Mouse (Mus musculus): ENCODE measurements around the gene Cxadr.
"Not testable (repeated sequence)": the region's sequence is repeated elsewhere in the genome, so short reads cannot be mapped to it uniquely, and the experiment has no call there.

The Cxadr gene

DNA sequence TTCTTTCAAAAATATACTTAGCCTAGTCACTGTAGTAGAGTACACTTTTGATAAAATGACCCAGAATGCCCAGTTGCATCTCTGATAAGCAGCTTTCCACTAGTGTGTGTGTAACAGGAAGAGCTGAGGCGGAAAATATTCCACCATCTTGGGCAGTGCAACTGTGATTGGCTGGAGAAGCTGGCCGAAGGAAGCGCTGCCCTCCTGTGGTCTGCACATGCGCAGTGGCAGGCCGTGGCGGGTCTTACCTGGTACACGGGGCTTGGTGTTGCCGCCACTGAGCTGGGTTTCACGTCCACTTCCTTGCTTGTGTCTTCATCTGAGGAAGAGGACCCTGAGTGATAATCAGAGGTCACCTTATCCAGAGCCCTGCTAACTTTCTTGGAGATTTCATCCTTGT lies 63.3 kb downstream of the Cxadr start:
- not testable (repeated sequence) for DNase-seq (ENCODE audit: low spot score)

DNA sequence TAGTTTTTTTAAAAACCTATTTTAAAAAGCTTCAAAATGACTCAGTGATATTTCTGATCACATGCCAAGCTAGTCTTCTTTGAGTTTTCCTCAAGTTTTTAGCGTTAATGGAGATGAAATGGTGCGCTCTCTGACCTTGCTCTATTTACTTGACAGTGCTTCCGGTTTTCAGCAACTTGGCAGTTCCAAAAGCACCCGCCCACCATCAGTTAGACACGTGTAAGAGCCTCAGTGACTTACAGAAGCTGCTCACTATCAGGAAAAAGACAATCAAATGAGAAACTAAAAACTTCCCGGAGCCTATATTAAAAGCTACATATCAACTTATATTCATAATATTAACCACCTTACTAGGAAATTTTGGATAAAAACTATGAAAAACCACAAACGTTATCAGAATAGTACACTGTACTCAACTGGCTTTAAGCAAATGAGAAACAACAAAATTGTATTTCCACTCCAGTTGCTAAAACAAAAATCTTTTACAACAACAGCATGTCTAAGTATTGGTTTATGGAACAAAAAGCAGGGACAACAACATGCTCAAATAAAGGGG lies 70.3 kb downstream of the Cxadr start:
- DNase-seq (ENCODE audit: low spot score) = no peak

DNA sequence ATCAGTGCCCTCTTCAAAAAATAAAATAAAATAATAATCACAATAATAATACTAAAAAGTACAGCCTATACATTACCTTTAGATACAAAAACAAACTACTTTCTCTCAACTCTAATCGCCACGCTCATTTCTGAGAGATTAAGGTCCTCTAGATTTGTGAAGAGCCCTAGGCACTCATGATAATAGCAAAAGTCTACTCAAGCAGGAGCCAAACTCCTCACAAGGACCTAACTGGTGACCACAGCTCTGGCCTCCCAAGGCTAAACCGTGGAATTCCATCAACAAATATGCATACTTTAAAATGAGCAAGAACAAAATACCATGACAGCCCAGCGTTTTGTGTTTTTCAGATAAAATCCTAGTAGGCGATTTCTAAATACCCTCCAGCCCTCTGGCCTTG lies 71.5 kb downstream of the Cxadr start:
- DNase-seq (ENCODE audit: low spot score) = no peak

DNA sequence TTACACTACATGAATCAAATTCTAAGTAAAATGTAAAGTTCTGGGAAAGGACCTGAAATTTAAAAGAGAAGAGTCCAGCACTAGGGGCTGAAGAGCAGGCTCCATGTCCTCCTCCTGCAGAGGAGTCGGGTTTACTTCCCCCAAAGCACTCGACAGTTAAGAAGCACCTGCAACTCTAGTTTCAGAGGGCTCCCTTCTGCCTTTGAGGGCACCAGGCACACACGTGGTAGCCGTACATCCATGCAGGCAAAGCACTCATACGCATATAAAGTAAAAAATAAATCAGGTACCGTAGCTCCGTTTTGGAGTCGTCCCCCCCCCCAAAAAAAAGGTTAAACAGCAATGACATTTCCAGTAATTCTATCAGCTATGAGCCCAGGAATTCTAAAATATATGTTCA lies 72.5 kb downstream of the Cxadr start:
- no peak for DNase-seq (ENCODE audit: low spot score)

DNA sequence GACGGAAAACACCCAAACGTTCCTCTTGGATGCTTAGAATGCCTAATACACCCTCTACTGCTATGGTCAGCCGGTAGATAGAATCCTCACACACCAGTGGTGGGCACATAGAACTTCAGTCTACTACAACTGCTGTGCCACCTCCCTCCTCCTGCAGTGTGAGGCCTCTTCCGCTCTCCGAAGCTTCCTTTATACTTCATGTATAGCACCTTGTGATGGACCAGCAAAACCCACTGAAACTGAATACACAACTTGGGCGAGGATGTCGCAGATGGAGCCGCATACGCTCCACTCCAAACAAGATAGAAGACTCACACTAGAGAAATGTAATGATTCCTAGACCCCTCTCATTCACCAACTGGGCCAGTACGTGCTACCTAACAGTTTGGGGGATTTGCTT lies 73.9 kb downstream of the Cxadr start:
- no peak for DNase-seq (ENCODE audit: low spot score)

DNA sequence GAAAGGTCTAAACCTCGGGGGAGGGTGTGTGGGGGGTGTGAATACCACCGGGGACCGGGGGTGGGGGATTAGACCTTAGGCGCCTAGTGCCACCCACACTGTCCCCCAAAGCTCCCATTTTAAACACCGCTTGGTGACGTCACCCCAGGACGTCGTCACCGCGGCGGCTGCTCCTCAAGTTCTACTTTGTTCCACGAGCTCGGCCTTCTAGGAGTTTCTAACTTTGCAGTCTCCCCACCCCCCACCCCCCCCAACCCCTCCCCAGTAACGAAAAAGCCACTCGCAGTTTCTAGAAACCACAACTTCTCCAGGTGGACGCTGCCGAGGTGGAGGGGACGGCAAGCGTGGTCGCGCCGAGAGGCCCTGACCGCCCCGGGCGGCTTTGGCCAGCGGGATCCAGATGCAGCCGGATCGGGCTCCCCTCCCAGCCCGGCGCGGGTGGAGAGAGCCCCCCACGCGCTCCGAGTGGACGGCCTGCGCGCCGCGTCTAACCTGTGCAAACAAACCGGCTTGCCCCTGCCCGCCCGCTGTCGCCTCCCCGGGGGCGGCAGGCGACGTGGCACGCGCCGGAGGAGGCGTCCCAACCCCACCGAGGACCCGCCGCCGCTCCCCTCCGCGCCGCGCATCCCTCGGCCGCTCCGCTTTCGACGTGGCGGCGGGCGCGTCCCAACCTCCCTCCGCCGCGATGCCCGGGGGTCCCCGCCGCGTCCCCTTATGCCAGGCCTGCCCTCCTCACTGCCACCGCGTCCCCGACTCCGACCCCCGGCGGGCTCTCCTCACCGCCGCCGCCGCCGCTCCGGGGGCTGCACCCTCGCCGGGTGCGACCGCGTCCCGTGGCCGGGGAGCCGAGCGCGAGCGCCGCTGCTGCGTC lies 74.8 kb downstream of the Cxadr start:
- peak; percentile 54 for DNase-seq (ENCODE audit: low spot score)

DNA sequence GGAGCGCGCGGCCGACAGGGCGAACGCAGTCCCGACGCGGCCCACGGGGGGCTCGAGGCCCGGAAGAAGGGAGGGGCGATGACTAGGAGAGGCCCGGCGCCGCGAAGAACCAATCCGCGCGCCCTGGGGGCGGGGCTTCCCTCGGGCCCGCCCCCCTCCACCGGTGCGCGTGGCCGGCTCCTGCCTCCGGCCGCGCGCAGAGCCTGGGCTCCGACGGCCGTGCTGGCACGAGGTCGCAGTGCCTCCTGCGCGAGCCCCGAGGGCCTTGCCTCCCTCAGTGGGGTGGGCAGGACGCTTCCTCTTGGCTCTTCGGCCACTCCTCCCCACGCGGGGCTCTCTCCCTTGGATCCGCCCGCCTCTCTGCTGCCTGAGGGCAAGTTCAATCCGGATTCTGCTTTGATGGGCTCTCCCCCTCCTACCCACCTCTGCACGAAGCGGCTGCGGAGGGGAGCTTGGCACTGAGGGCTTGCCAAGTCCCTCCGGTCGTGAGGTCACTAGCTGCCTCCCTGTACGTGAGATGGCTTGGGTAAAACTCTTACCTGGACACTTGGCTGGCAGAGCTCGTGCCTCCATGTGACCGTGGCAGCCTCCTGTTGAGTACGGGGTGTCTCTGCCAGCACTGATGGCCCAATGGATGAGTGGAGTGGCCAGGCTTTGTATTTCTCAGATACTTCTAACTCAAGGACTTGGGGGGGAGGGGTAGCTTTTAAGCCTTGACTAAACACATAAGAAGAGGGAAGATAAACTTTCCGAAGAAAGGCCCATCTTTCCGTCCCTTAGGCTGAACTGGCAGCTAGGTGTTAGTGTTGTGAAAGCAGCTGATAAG lies 75.7 kb downstream of the Cxadr start, which contains the start of gene Btg3:
TSS of gene Btg3 (minus strand) at position 448 of the 826 bp plus-strand sequence.
- peak; percentile 89 for DNase-seq (ENCODE audit: low spot score)

DNA sequence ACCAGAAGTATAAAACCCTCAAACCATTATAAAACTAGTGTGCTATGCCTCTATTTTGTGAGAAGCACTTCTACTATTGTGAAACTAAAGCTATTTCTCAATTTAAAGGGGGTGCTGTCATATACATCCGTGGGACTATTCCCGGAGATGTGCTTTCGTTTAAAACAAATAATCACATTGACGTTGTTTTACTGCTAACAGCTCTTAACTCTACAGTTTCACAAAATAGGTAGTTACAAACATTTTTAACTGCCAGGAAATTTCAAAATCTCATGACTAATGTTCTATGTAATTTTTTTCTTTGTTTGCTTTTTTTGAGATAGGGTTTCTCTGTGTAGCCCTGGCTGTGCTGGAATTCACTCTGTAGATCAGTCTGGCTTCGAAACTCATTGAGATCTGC lies 77.2 kb downstream of the Cxadr start:
- DNase-seq (ENCODE audit: low spot score) = no peak

DNA sequence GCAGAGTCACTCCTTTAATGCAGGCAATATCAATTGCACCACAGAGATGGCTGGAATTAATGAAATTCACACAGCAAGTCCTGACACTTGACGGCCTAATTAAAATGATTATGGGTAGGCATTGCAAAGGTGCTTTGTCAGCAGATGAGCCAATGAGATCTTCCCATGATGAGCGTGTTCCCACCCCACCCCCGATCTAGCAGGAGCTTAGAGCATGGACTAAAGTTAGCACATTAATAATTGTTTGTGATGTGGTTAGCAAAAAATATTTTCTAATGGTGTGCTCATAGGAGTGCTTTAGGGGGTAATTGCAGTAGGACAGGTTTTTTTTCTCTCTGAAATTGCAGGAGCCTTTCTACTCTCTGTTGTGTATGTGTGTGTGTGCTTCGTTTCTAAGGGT lies 87.8 kb downstream of the Cxadr start:
- no peak for DNase-seq (ENCODE audit: low spot score)

DNA sequence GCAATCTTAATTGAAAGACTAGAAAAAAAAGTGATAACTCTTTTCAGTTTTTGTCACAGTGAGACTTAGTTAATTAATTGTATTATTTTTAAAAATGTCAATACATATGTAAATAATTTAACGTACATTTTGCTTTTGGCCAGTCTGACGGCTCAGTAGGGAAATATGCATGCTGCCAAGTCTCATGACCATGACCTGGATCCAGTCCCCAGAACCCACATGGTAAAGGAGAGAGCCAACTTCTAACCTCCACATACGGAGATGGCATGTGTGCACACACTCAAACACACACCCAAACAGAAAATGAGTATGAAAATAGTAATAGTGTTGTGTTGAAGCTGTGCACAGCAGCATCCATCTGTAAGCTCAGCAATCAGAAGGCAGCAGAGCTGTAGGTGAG lies 88.7 kb downstream of the Cxadr start:
- DNase-seq (ENCODE audit: low spot score) = no peak

DNA sequence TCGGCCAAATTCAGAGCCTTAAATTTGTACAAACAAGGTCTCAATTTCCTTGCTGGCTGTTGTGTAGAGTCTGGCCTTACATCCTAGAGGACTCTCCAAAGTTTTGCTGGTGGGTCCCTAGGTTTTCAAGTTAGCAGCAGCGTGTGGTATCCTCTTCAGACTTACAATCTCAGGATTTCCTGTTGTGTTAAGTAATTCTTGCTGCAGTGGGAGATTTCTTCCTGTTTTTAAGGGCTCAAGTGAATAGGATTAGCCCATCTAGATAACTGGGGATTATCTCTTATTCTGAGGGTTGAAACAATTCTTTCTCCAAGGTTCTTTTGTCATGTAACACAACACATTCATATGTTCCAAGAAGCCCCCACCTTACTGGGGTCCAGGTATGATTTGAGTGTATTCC lies 90.1 kb downstream of the Cxadr start:
- DNase-seq (ENCODE audit: low spot score) = no peak

DNA sequence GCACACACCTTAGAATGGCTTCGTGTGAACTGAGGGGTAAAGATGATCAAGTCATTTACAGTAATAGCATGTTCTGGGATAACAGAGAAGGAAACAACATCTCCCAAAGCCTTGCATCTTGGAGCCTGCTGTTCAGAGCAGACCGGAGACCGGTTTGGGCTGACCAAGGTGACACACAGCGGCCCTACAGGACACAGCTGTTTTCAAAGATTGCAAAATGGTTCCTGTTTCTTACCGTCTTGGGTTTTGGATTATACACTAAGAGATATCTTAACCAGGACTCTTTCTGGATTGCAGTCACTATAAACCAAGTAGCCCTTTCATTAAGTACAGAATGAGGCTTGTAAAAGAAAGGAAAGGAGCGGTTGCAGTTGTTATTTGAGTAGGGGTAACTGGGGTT lies 97.4 kb downstream of the Cxadr start:
- no peak for DNase-seq (ENCODE audit: low spot score)

DNA sequence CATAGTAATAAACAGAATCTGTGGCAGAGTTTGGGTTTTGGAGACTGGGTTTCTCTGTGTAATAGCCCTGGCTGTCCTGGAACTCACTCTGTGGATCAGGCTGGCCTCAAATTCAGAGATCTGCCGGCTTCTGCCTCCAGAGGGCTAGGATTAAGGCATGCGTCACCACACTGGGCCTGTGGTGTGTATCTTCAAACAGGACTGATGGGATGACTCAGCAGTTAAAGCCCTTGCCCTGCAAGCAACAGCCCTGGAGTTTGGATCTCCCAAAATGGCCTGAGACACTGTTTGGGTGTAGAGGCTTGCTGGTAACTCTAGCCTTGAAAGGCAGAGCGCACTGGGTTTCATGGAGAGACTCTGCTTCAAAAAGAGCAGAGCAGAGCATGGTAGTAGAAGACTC lies 98.1 kb downstream of the Cxadr start:
- DNase-seq (ENCODE audit: low spot score) = no peak

DNA sequence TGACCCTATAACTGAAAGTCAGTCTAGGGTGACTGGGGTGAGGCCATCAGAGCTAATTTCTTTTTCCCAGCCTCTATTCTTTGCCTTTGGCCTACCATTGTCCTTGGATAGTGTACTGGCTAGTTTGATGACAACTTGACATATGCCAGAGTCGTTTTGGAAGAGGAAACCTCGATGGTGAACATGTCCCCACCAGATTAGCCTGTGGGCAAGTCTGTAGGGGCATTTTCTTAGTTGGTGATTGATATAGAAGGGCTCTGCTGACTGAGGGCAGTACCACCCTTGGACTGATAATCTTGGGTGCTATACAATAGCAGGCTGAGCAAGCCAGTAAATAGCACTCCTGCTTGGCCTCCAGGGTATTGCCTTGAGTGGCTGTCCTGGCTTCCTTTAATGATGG lies 101.0 kb downstream of the Cxadr start:
- DNase-seq (ENCODE audit: low spot score) = no peak

DNA sequence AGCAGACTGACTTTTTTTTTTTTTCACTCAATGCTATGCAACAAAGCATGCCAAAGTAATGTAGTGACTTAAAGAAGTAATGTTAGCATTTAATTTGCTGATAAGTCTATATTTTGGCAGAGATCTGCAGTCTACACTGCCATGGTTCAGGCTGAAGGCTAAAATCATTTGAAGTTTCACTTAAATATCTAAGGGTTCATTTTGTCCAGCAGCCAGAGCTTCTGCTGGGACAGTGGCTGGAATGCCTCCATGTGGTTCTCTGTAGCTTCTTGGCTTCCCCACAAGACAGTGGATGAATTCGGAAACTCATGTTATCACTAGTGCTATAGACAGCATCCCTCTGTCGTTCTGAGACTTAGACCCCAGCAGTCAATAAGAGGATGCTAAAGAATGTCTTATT lies 105.4 kb downstream of the Cxadr start:
- no peak for DNase-seq (ENCODE audit: low spot score)

DNA sequence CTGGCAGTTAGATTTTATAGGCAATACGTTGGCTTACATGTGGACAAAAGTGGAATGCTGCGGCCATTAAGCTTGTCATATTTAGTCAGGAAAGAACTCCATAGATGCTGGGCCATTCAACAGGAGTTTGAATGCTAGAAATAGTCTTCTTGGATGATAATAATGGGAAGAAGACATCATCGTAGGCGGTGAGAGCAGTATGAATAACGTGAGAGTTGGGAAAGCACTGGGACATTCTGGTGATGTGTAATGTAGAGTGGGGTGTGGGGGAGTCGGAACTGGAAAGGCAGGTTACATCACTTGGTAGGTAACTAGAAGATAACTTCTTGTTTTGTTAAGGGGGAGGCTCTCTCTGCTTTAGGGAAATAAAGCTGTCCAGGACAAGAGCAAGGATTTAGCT lies 106.6 kb downstream of the Cxadr start:
- no peak for DNase-seq (ENCODE audit: low spot score)

Data from urinary bladder, postnatal 14 days (tissue).